Mouse (Mus musculus): ENCODE measurements at regions not wholly inside any gene's neighbourhood (a gene's known extent, or its start where the extent isn't known, plus 50 kb on each side); places are given as distances from the start of the nearest gene placed in this dataset.
"Not testable (repeated sequence)": the region's sequence is repeated elsewhere in the genome, so short reads cannot be mapped to it uniquely, and the experiment has no call there.

GRCm38 (mm10) chr8:113466683-113467082, 168.7 kb upstream of the Mon1b start:
- no peak for DNase-seq (ENCODE audit: low spot score in 2 of 2)

GRCm38 (mm10) chr8:113489436-113490107, 145.8 kb upstream of the Mon1b start:
- no peak for DNase-seq (ENCODE audit: low spot score in 2 of 2)

- no peak for DNase-seq (ENCODE audit: low spot score in 2 of 2)
Observed at GRCm38 (mm10) chr8:113490891-113491290, 144.5 kb upstream of the Mon1b start.

- DNase-seq (ENCODE audit: low spot score in 2 of 2): no peak
Observed at GRCm38 (mm10) chr8:113496896-113497295, 138.5 kb upstream of the Mon1b start.

GRCm38 (mm10) chr8:113502671-113503070, 132.7 kb upstream of the Mon1b start:
- no peak for DNase-seq (ENCODE audit: low spot score in 2 of 2)

- DNase-seq (ENCODE audit: low spot score in 2 of 2): no peak
Observed at GRCm38 (mm10) chr8:113512856-113513255, 122.5 kb upstream of the Mon1b start.

GRCm38 (mm10) chr8:113513886-113514730, 121.3 kb upstream of the Mon1b start:
- DNase-seq (ENCODE audit: low spot score in 2 of 2): no peak

- DNase-seq (ENCODE audit: low spot score in 2 of 2): not testable (repeated sequence)
Observed at GRCm38 (mm10) chr8:113514731-113515375, 120.5 kb upstream of the Mon1b start.

GRCm38 (mm10) chr8:113516176-113516575, 119.2 kb upstream of the Mon1b start:
- no peak for DNase-seq (ENCODE audit: low spot score in 2 of 2)

- DNase-seq (ENCODE audit: low spot score in 2 of 2): no peak
Observed at GRCm38 (mm10) chr8:113517912-113518311, 117.5 kb upstream of the Mon1b start.

GRCm38 (mm10) chr8:113523561-113523960, 111.8 kb upstream of the Mon1b start:
- DNase-seq (ENCODE audit: low spot score in 2 of 2): no peak

GRCm38 (mm10) chr8:113531116-113531665, 104.2 kb upstream of the Mon1b start:
- DNase-seq (ENCODE audit: low spot score in 2 of 2): no peak

- DNase-seq (ENCODE audit: low spot score in 2 of 2): no peak
Observed at GRCm38 (mm10) chr8:113532881-113533280, 102.5 kb upstream of the Mon1b start.

- DNase-seq (ENCODE audit: low spot score in 2 of 2): no peak
Observed at GRCm38 (mm10) chr8:113541437-113541836, 94.0 kb upstream of the Mon1b start.

GRCm38 (mm10) chr8:113542082-113542481, 93.3 kb upstream of the Mon1b start:
- DNase-seq (ENCODE audit: low spot score in 2 of 2): no peak

- no peak for DNase-seq (ENCODE audit: low spot score in 2 of 2)
Observed at GRCm38 (mm10) chr8:113542713-113543112, 92.7 kb upstream of the Mon1b start.

- no peak for DNase-seq (ENCODE audit: low spot score in 2 of 2)
Observed at GRCm38 (mm10) chr8:113549200-113549599, 86.2 kb upstream of the Mon1b start.

- no peak for DNase-seq (ENCODE audit: low spot score in 2 of 2)
Observed at GRCm38 (mm10) chr8:113551454-113552273, 83.7 kb upstream of the Mon1b start.

- no peak for DNase-seq (ENCODE audit: low spot score in 2 of 2)
Observed at GRCm38 (mm10) chr8:113552826-113553225, 82.6 kb upstream of the Mon1b start.

- DNase-seq (ENCODE audit: low spot score in 2 of 2): no peak
Observed at GRCm38 (mm10) chr8:113554700-113555455, 80.5 kb upstream of the Mon1b start.

GRCm38 (mm10) chr8:113556994-113557393, 78.4 kb upstream of the Mon1b start:
- no peak for DNase-seq (ENCODE audit: low spot score in 2 of 2)

Measured in heart, adult 9 months (tissue).